Mouse (Mus musculus) retina, postnatal 7 days (tissue): ENCODE measurements at regions not wholly inside any gene's neighbourhood (a gene's known extent, or its start where the extent isn't known, plus 50 kb on each side); places are given as distances from the start of the nearest gene placed in this dataset.

Source experiments
- DNase-seq: peaks from one replicate; pipeline ENCODE4 v3.0.0-alpha.2; 2012; ENCODE audit warnings: low read depth, low spot score

- DNase-seq = no peak
These were observed 611.8 kb downstream of the Snca start for GRCm38 (mm10) chr6:60217840-60218239.

GRCm38 (mm10) chr6:60201548-60201947, 628.1 kb downstream of the Snca start:
- DNase-seq = peak; percentile 24
